Mouse (Mus musculus): Measurements from ENCODE around the gene Ganc. TPM values are rescaled to one million over a fixed set of nuclear protein-coding genes. Genes with fewer than 3 reads are reported as not detected.

Gene Ganc
- total RNA-seq, 2 experiments from 2014 or later: 11.4 to 12.1 TPM

GRCm38 (mm10) chr2:120447306-120447705, 43.6 kb downstream of the Ganc start:
- DNase-seq (ENCODE audit: low spot score in 2 of 2): no peak

GRCm38 (mm10) chr2:120450724-120451123, 47.0 kb downstream of the Ganc start:
- DNase-seq (ENCODE audit: low spot score in 2 of 2): no peak

- no peak for DNase-seq (ENCODE audit: low spot score in 2 of 2)
Measured at GRCm38 (mm10) chr2:120452600-120452999, 48.9 kb downstream of the Ganc start.

- no peak for DNase-seq (ENCODE audit: low spot score in 2 of 2)
Measured at GRCm38 (mm10) chr2:120454987-120455386, 51.3 kb downstream of the Ganc start.

- DNase-seq (ENCODE audit: low spot score in 2 of 2): no peak
Measured at GRCm38 (mm10) chr2:120455719-120456118, 52.0 kb downstream of the Ganc start, which contains the start of gene Capn3. Gene Capn3 (plus strand): TSS chr2:120456019.

- no peak for DNase-seq (ENCODE audit: low spot score in 2 of 2)
Measured at GRCm38 (mm10) chr2:120460216-120460615, 56.5 kb downstream of the Ganc start.

- DNase-seq (ENCODE audit: low spot score in 2 of 2): no peak
Measured at GRCm38 (mm10) chr2:120463328-120463727, 59.6 kb downstream of the Ganc start.

- DNase-seq (ENCODE audit: low spot score in 2 of 2): no peak
Measured at GRCm38 (mm10) chr2:120464091-120464490, 60.4 kb downstream of the Ganc start.

GRCm38 (mm10) chr2:120464732-120465396, 61.2 kb downstream of the Ganc start:
- peak in 1 of 2 experiments; percentile 18 for DNase-seq (ENCODE audit: low spot score in 2 of 2)

- no peak for DNase-seq (ENCODE audit: low spot score in 2 of 2)
Measured at GRCm38 (mm10) chr2:120465397-120465785, 61.7 kb downstream of the Ganc start.

GRCm38 (mm10) chr2:120468011-120468410, 64.3 kb downstream of the Ganc start:
- no peak for DNase-seq (ENCODE audit: low spot score in 2 of 2)

- no peak for DNase-seq (ENCODE audit: low spot score in 2 of 2)
Measured at GRCm38 (mm10) chr2:120469220-120469619, 65.5 kb downstream of the Ganc start.

GRCm38 (mm10) chr2:120469715-120470114, 66.0 kb downstream of the Ganc start:
- no peak for DNase-seq (ENCODE audit: low spot score in 2 of 2)

- no peak for DNase-seq (ENCODE audit: low spot score in 2 of 2)
Measured at GRCm38 (mm10) chr2:120470856-120471255, 67.2 kb downstream of the Ganc start.

- no peak for DNase-seq (ENCODE audit: low spot score in 2 of 2)
Measured at GRCm38 (mm10) chr2:120476277-120477087, 72.8 kb downstream of the Ganc start.

- peak; percentile 59 to 64 for DNase-seq (ENCODE audit: low spot score in 2 of 2)
Measured at GRCm38 (mm10) chr2:120478600-120478999, 74.9 kb downstream of the Ganc start.

GRCm38 (mm10) chr2:120481921-120482320, 78.2 kb downstream of the Ganc start:
- no peak for DNase-seq (ENCODE audit: low spot score in 2 of 2)

- no peak for DNase-seq (ENCODE audit: low spot score in 2 of 2)
Measured at GRCm38 (mm10) chr2:120482506-120483389, 79.1 kb downstream of the Ganc start.

GRCm38 (mm10) chr2:120484241-120484640, 80.5 kb downstream of the Ganc start:
- no peak for DNase-seq (ENCODE audit: low spot score in 2 of 2)

GRCm38 (mm10) chr2:120493254-120493653, 89.6 kb downstream of the Ganc start:
- no peak for DNase-seq (ENCODE audit: low spot score in 2 of 2)

GRCm38 (mm10) chr2:120496511-120496910, 92.8 kb downstream of the Ganc start:
- peak; percentile 55 to 82 for DNase-seq (ENCODE audit: low spot score in 2 of 2)
